In genomic region chr11:43348571-43348970, GRCm38 (mm10) we compare ENCODE assay signal across 8 mouse cellular contexts.
DNase-seq lines count a peak whose midpoint lies in the region; ATAC-seq and TF ChIP-seq lines count a peak whose summit lies in the region.

No protein-coding gene starts in this region.

- intact Hi-C loops in gastrocnemius, adult 2 months (cut with DNase I) = no loop called here
- intact Hi-C loops in left cerebral cortex, postnatal 14 days (cut with DNase I) = no loop called here

- no peaks in the 10 kb centered on the region for H3K9me3 ChIP-seq in heart, embryonic 11.5 days (replicated peaks; ENCODE audit: control insufficient read depth, low read length)
- H3K9me3 ChIP-seq in intestine, postnatal 0 days (ENCODE audit: control insufficient read depth) = no peaks in the 10 kb centered on the region
- H3K9me3 ChIP-seq in midbrain, postnatal 0 days (ENCODE audit: low read length) = no peaks in the 10 kb centered on the region

- no peak overlapping the region for H3K4me3 ChIP-seq in heart, embryonic 11.5 days (ENCODE audit: low read depth, low read length)
- no peak overlapping the region for H3K4me3 ChIP-seq in gastrocnemius, adult 2 months
- H3K4me3 ChIP-seq in intestine, postnatal 0 days (ENCODE audit: low read depth, low read length) = no peak overlapping the region
- H3K4me3 ChIP-seq in midbrain, postnatal 0 days (ENCODE audit: low read depth, low read length) = no peak overlapping the region
- H3K4me3 ChIP-seq in spleen, adult 2 months (ENCODE audit: extremely low read depth, insufficient read depth, insufficient read length) = no peak overlapping the region

- 21% methylated on average over 4 of the region's 4 CpGs for WGBS in heart, embryonic 11.5 days (ENCODE audit: insufficient replicate concordance)
- WGBS in intestine, postnatal 0 days = 18% methylated on average over 4 of the region's 4 CpGs
- WGBS in midbrain, postnatal 0 days = 8% methylated on average over 4 of the region's 4 CpGs
- 23% methylated on average over 4 of the region's 4 CpGs for WGBS in spleen, adult 2 months

- no peaks in the 10 kb centered on the region for H3K27me3 ChIP-seq in heart, embryonic 11.5 days (ENCODE audit: control insufficient read depth, insufficient read depth, low read length)
- H3K27me3 ChIP-seq in intestine, postnatal 0 days (replicated peaks; ENCODE audit: control insufficient read depth, insufficient read depth, low read length) = no peaks in the 10 kb centered on the region
- H3K27me3 ChIP-seq in midbrain, postnatal 0 days (ENCODE audit: insufficient read depth, low read length) = no peaks in the 10 kb centered on the region
- no peaks in the 10 kb centered on the region for H3K27me3 ChIP-seq in spleen, adult 2 months (ENCODE audit: control insufficient read depth, insufficient read depth, low read length)

- no peak for TF ChIP-seq POLR2A in spleen, adult 2 months (IDR thresholded peaks at IDR 0.05; ENCODE audit: low read depth, low read length)

- H3K36me3 ChIP-seq in heart, embryonic 11.5 days (ENCODE audit: control insufficient read depth, insufficient read depth, low read length) = no peaks in the 10 kb centered on the region
- no peaks in the 10 kb centered on the region for H3K36me3 ChIP-seq in intestine, postnatal 0 days (ENCODE audit: control insufficient read depth, insufficient read depth)
- H3K36me3 ChIP-seq in midbrain, postnatal 0 days (ENCODE audit: insufficient read depth, low read length) = no peaks in the 10 kb centered on the region
- H3K36me3 ChIP-seq in spleen, adult 2 months (ENCODE audit: control insufficient read depth, insufficient read depth, low read length) = no peaks in the 10 kb centered on the region

- no peak overlapping the region for H3K27ac ChIP-seq in heart, embryonic 11.5 days (ENCODE audit: low read depth, low read length)
- no peak overlapping the region for H3K27ac ChIP-seq in gastrocnemius, adult 2 months
- no peak overlapping the region for H3K27ac ChIP-seq in intestine, postnatal 0 days (ENCODE audit: low read depth, low read length)
- no peak overlapping the region for H3K27ac ChIP-seq in midbrain, postnatal 0 days (ENCODE audit: low read depth, low read length)
- no peak overlapping the region for H3K27ac ChIP-seq in spleen, adult 2 months (ENCODE audit: insufficient read depth, low read length)

- no peak for ATAC-seq in heart, embryonic 11.5 days (replicated peaks; ENCODE audit: insufficient number of reproducible peaks, low FRiP score, low TSS enrichment)
- ATAC-seq in intestine, postnatal 0 days = no peak
- ATAC-seq in midbrain, postnatal 0 days (ENCODE audit: low FRiP score) = peak; percentile 39; the same call in 1 of the 2 replicates

- peak; percentile 60 to 90 for DNase-seq in heart, adult 18-20 months
- DNase-seq in cerebellum, postnatal 25 days = peak; percentile 95 to 96
- DNase-seq in gastrocnemius, adult 2 months = peak; percentile 64
- DNase-seq in left cerebral cortex, postnatal 14 days (ENCODE audit: low spot score in 2 of 2) = peak; percentile 90 to 96
- peak; percentile 88 for DNase-seq in midbrain, postnatal 0 days (ENCODE audit: low spot score)
- peak; percentile 42 to 75 for DNase-seq in spleen, adult 2 months (ENCODE audit: low read depth in 1 of 2, low spot score in 2 of 2)

- peaks cover 7% of the 10 kb centered on the region for H3K4me1 ChIP-seq in heart, embryonic 11.5 days (ENCODE audit: control insufficient read depth, insufficient read depth, low read length)
- no peaks in the 10 kb centered on the region for H3K4me1 ChIP-seq in intestine, postnatal 0 days (replicated peaks; ENCODE audit: control insufficient read depth, insufficient read depth, low read length)
- H3K4me1 ChIP-seq in midbrain, postnatal 0 days (ENCODE audit: insufficient read depth, low read length) = peaks cover 10% of the 10 kb centered on the region
- peaks cover 7% of the 10 kb centered on the region; the same call in 1 of the 2 replicates for H3K4me1 ChIP-seq in spleen, adult 2 months (ENCODE audit: control insufficient read depth, insufficient read depth, insufficient read length)

- H3K9ac ChIP-seq in heart, embryonic 11.5 days (ENCODE audit: low read depth, low read length) = no peak overlapping the region
- H3K9ac ChIP-seq in intestine, postnatal 0 days (ENCODE audit: low read depth, low read length) = no peak overlapping the region
- no peak overlapping the region for H3K9ac ChIP-seq in midbrain, postnatal 0 days (replicated peaks; ENCODE audit: low read length, poor library complexity, severe bottlenecking)

- H3K4me2 ChIP-seq in heart, embryonic 11.5 days = no peak overlapping the region
- H3K4me2 ChIP-seq in intestine, postnatal 0 days (replicated peaks; ENCODE audit: low read depth) = no peak overlapping the region
- no peak overlapping the region for H3K4me2 ChIP-seq in midbrain, postnatal 0 days (ENCODE audit: low read depth, low read length, poor library complexity, severe bottlenecking)

- peak; percentile 98 for TF ChIP-seq CTCF in gastrocnemius, adult 2 months (IDR thresholded peaks at IDR 0.05)
- TF ChIP-seq CTCF in intestine, postnatal 0 days (IDR thresholded peaks at IDR 0.05; ENCODE audit: low read depth) = peak; percentile 92
- TF ChIP-seq CTCF in midbrain, postnatal 0 days (IDR thresholded peaks at IDR 0.05) = peak; percentile 98
- TF ChIP-seq CTCF in spleen, adult 2 months (IDR thresholded peaks at IDR 0.05; ENCODE audit: extremely low read depth, insufficient read depth, insufficient read length, insufficient replicate concordance) = peak; percentile 89; the same call in 1 of the 2 replicates
